In the genomic region with DNA sequence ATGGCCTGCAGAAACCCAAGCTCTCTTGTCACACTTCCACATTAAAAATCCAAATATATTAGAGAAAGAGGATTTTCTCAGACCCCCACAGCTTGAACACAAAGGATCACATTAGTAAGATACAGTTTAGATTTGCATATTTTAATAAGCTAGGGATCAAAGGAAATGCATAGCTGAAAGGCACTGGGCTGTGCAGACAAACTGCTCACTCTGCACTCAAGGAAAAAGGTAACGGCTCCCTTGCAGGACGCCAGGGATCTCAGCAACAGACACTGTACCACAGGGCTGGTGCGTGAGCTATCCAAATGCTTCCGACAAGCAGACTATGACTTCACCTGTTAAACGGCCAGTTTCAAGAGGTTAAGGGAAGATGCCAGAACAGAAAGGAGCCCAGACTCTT, we compare ENCODE assay signal across 19 mouse cellular contexts.
DNase-seq lines count a peak whose midpoint lies in the region; ATAC-seq and TF ChIP-seq lines count a peak whose summit lies in the region.
"Had no signal": no experiment of that assay in that cellular context is flagged by ENCODE, and none has a peak within 500 bp of the region (broad histone marks: within the 10 kb centered on the region; RNA-seq: fewer than 3 reads in every experiment).

No protein-coding gene starts in this region.

- no peak overlapping the region for H3K4me2 ChIP-seq in hindbrain, embryonic 13.5 days
- H3K4me2 ChIP-seq in hindbrain, embryonic 11.5 days (replicated peaks; ENCODE audit: low read depth, low read length): no peak overlapping the region
- H3K4me2 ChIP-seq in neural tube, embryonic 13.5 days: no peak overlapping the region
- H3K4me2 ChIP-seq in midbrain, embryonic 14.5 days (ENCODE audit: low read length): no peak overlapping the region
- no peak overlapping the region for H3K4me2 ChIP-seq in midbrain, postnatal 0 days (ENCODE audit: low read depth, low read length, poor library complexity, severe bottlenecking)
- H3K4me2 ChIP-seq: embryonic facial prominence, embryonic 13.5 days; forebrain, embryonic 15.5 days; heart, embryonic 13.5 days; intestine, embryonic 15.5 days had no signal

- DNase-seq in hindbrain, embryonic 11.5 days (ENCODE audit: low spot score): no peak
- no peak for DNase-seq in neural tube, embryonic 10.5 days (ENCODE audit: extremely low spot score, low spot score)
- peak; percentile 59 for DNase-seq in midbrain, embryonic 14.5 days
- no peak for DNase-seq in midbrain, postnatal 0 days (ENCODE audit: low spot score)
- no peak for DNase-seq in adrenal gland, adult 8-10 months
- no peak for DNase-seq in gastrocnemius, postnatal 4 days (ENCODE audit: low spot score in 2 of 2)
- DNase-seq: adrenal gland, postnatal 10 days; cerebellum, adult 11-12 months; cerebellum, adult 9-10 months; cerebellum, postnatal 25 days; gastrocnemius, postnatal 14 days; heart, postnatal 36 days had no signal

- no peak overlapping the region for H3K4me3 ChIP-seq in hindbrain, embryonic 13.5 days
- H3K4me3 ChIP-seq in hindbrain, embryonic 11.5 days (ENCODE audit: low read depth, low read length): no peak overlapping the region
- H3K4me3 ChIP-seq in neural tube, embryonic 13.5 days: no peak overlapping the region
- H3K4me3 ChIP-seq in midbrain, embryonic 14.5 days (replicated peaks; ENCODE audit: low read depth, low read length): no peak overlapping the region
- H3K4me3 ChIP-seq in midbrain, postnatal 0 days (ENCODE audit: low read depth, low read length): no peak overlapping the region
- H3K4me3 ChIP-seq: embryonic facial prominence, embryonic 13.5 days; forebrain, embryonic 15.5 days; heart, embryonic 13.5 days; intestine, embryonic 15.5 days had no signal

- no peaks in the 10 kb centered on the region for H3K9me3 ChIP-seq in hindbrain, embryonic 13.5 days
- no peaks in the 10 kb centered on the region for H3K9me3 ChIP-seq in hindbrain, embryonic 11.5 days (ENCODE audit: control insufficient read depth, low read length)
- no peaks in the 10 kb centered on the region for H3K9me3 ChIP-seq in neural tube, embryonic 13.5 days
- no peaks in the 10 kb centered on the region for H3K9me3 ChIP-seq in midbrain, embryonic 14.5 days (ENCODE audit: control insufficient read depth, low read length)
- H3K9me3 ChIP-seq in midbrain, postnatal 0 days (ENCODE audit: low read length): no peaks in the 10 kb centered on the region
- H3K9me3 ChIP-seq: embryonic facial prominence, embryonic 13.5 days; forebrain, embryonic 15.5 days; heart, embryonic 13.5 days; intestine, embryonic 15.5 days had no signal

- peak overlapping the region; percentile 75 for H3K27ac ChIP-seq in hindbrain, embryonic 13.5 days
- H3K27ac ChIP-seq in hindbrain, embryonic 11.5 days (ENCODE audit: low read depth, low read length): no peak overlapping the region
- H3K27ac ChIP-seq in neural tube, embryonic 13.5 days (replicated peaks): 0 out of 2 replicates have a peak overlapping the region, but pooled peaks have one; percentile 20
- H3K27ac ChIP-seq in midbrain, embryonic 14.5 days (replicated peaks; ENCODE audit: low read depth, low read length): peak overlapping the region; percentile 64
- no peak overlapping the region for H3K27ac ChIP-seq in midbrain, postnatal 0 days (ENCODE audit: low read depth, low read length)
- H3K27ac ChIP-seq: embryonic facial prominence, embryonic 13.5 days; forebrain, embryonic 15.5 days; heart, embryonic 13.5 days; hindbrain, postnatal 0 days; intestine, embryonic 15.5 days had no signal

- no peak overlapping the region for H3K9ac ChIP-seq in hindbrain, embryonic 13.5 days
- no peak overlapping the region for H3K9ac ChIP-seq in hindbrain, embryonic 11.5 days (ENCODE audit: low read depth, low read length)
- no peak overlapping the region for H3K9ac ChIP-seq in neural tube, embryonic 13.5 days
- H3K9ac ChIP-seq in midbrain, embryonic 14.5 days (replicated peaks; ENCODE audit: low read length): peak overlapping the region; percentile 24; the same call in 1 of the 2 replicates
- 0 out of 2 replicates have a peak overlapping the region, but pooled peaks have one; percentile 13 for H3K9ac ChIP-seq in midbrain, postnatal 0 days (replicated peaks; ENCODE audit: low read length, poor library complexity, severe bottlenecking)
- H3K9ac ChIP-seq: embryonic facial prominence, embryonic 13.5 days; forebrain, embryonic 15.5 days; heart, embryonic 13.5 days; intestine, embryonic 15.5 days had no signal

- ATAC-seq in hindbrain, embryonic 13.5 days (ENCODE audit: low FRiP score): no peak
- no peak for ATAC-seq in hindbrain, embryonic 11.5 days (ENCODE audit: low FRiP score)
- ATAC-seq in neural tube, embryonic 13.5 days (ENCODE audit: low read depth): no peak
- no peak for ATAC-seq in midbrain, embryonic 14.5 days (ENCODE audit: low FRiP score, low TSS enrichment)
- ATAC-seq in midbrain, postnatal 0 days (ENCODE audit: low FRiP score): no peak
- ATAC-seq: forebrain, embryonic 15.5 days; hindbrain, postnatal 0 days; intestine, embryonic 15.5 days had no signal

- TF ChIP-seq CTCF in midbrain, postnatal 0 days (IDR thresholded peaks at IDR 0.05): no peak

- peaks cover 39% of the 10 kb centered on the region for H3K4me1 ChIP-seq in hindbrain, embryonic 13.5 days (replicated peaks)
- no peaks in the 10 kb centered on the region for H3K4me1 ChIP-seq in hindbrain, embryonic 11.5 days (replicated peaks; ENCODE audit: control insufficient read depth, insufficient read depth, low read length)
- peaks cover 33% of the 10 kb centered on the region for H3K4me1 ChIP-seq in neural tube, embryonic 13.5 days (replicated peaks)
- H3K4me1 ChIP-seq in midbrain, embryonic 14.5 days (ENCODE audit: control insufficient read depth, insufficient read depth, low read length): peaks cover 28% of the 10 kb centered on the region
- H3K4me1 ChIP-seq in midbrain, postnatal 0 days (ENCODE audit: insufficient read depth, low read length): peaks cover 6% of the 10 kb centered on the region; the same call in 1 of the 2 replicates
- H3K4me1 ChIP-seq: intestine, embryonic 15.5 days had no signal

- 60% methylated on average over 5 of the region's 5 CpGs for WGBS in hindbrain, embryonic 13.5 days
- 80% methylated on average over 5 of the region's 5 CpGs for WGBS in hindbrain, embryonic 11.5 days
- WGBS in neural tube, embryonic 13.5 days: 61% methylated on average over 5 of the region's 5 CpGs
- WGBS in midbrain, embryonic 14.5 days: 30% methylated on average over 5 of the region's 5 CpGs
- 32% methylated on average over 5 of the region's 5 CpGs for WGBS in midbrain, postnatal 0 days

- H3K27me3 ChIP-seq in hindbrain, embryonic 13.5 days: no peaks in the 10 kb centered on the region
- no peaks in the 10 kb centered on the region for H3K27me3 ChIP-seq in hindbrain, embryonic 11.5 days (ENCODE audit: control insufficient read depth, insufficient read depth, low read length)
- H3K27me3 ChIP-seq in neural tube, embryonic 13.5 days: no peaks in the 10 kb centered on the region
- H3K27me3 ChIP-seq in midbrain, embryonic 14.5 days (ENCODE audit: control insufficient read depth, insufficient read depth, low read length): no peaks in the 10 kb centered on the region
- H3K27me3 ChIP-seq in midbrain, postnatal 0 days (ENCODE audit: insufficient read depth, low read length): no peaks in the 10 kb centered on the region
- H3K27me3 ChIP-seq: forebrain, embryonic 15.5 days; heart, embryonic 13.5 days; intestine, embryonic 15.5 days had no signal

- H3K36me3 ChIP-seq in hindbrain, embryonic 13.5 days: no peaks in the 10 kb centered on the region
- H3K36me3 ChIP-seq in hindbrain, embryonic 11.5 days (ENCODE audit: control insufficient read depth, insufficient read depth, low read length): no peaks in the 10 kb centered on the region
- no peaks in the 10 kb centered on the region for H3K36me3 ChIP-seq in neural tube, embryonic 13.5 days
- H3K36me3 ChIP-seq in midbrain, embryonic 14.5 days (ENCODE audit: control insufficient read depth, insufficient read depth, low read length): no peaks in the 10 kb centered on the region
- H3K36me3 ChIP-seq in midbrain, postnatal 0 days (ENCODE audit: insufficient read depth, low read length): no peaks in the 10 kb centered on the region
- H3K36me3 ChIP-seq: embryonic facial prominence, embryonic 13.5 days; forebrain, embryonic 15.5 days; heart, embryonic 13.5 days; intestine, embryonic 15.5 days had no signal

Comparison
In these comparisons a context has a peak if more than half of its experiments do, and no peak if none do; other contexts are left out.
1. H3K27ac ChIP-seq: peak in hindbrain, embryonic 13.5 days (single experiment), neural tube, embryonic 13.5 days (single experiment) and midbrain, embryonic 14.5 days (single experiment); none in hindbrain, embryonic 11.5 days (single experiment) and midbrain, postnatal 0 days (single experiment).
2. H3K9ac ChIP-seq: peak in midbrain, embryonic 14.5 days (single experiment) and midbrain, postnatal 0 days (single experiment); none in hindbrain, embryonic 13.5 days (single experiment), hindbrain, embryonic 11.5 days (single experiment) and neural tube, embryonic 13.5 days (single experiment).